Mouse (Mus musculus): ENCODE data around the gene Rps18. TPM values are rescaled to one million over a fixed set of nuclear protein-coding genes. Genes with fewer than 3 reads are reported as not detected.
A peak's percentile ranks its signal among the peaks of the same experiment; 100 is the strongest.

Rps18 gene
- polyA plus RNA-seq, 1 experiment from 2014 or later = 912 TPM

- H3K27me3 ChIP-seq = no peaks in the 10 kb centered on the region
- 90% methylated on average over 14 of the region's 17 CpGs for WGBS
- H3K4me3 ChIP-seq = no peak overlapping the region
- H3K9me3 ChIP-seq = no peaks in the 10 kb centered on the region
- H3K27ac ChIP-seq (replicated peaks) = no peak overlapping the region
- no peaks in the 10 kb centered on the region for H3K4me1 ChIP-seq (replicated peaks)
- H3K9ac ChIP-seq = no peak overlapping the region
- no peak for ATAC-seq (ENCODE audit: low read depth)
- no peak overlapping the region for H3K4me2 ChIP-seq
- H3K36me3 ChIP-seq = peaks cover 61% of the 10 kb centered on the region
These were observed 9.5 kb upstream of the Rps18 start for GRCm38 (mm10) chr17:33965082-33965845.

GRCm38 (mm10) chr17:33962876-33963275 is 7.1 kb upstream of the Rps18 start:
- Histone ChIP-seq H3K27me3 (no peaks in the 10 kb centered on the region), H3K4me3 (no peak overlapping the region), H3K9me3 (no peaks in the 10 kb centered on the region), H3K9ac (0 out of 2 replicates have a peak overlapping the region, but pooled peaks have one; percentile 17), H3K4me2 (no peak overlapping the region), H3K27ac (replicated peaks) (no peak overlapping the region), H3K4me1 (replicated peaks) (0 out of 2 replicates have a peak, but pooled peaks cover 3% of the 10 kb centered on the region), H3K36me3 (peaks cover 84% of the 10 kb centered on the region)
- ATAC-seq (ENCODE audit: low read depth) = no peak
- 91% methylated on average over 7 of the region's 7 CpGs for WGBS

- H3K9ac ChIP-seq = no peak overlapping the region
- no peak overlapping the region for H3K4me2 ChIP-seq
- peaks cover 67% of the 10 kb centered on the region for H3K36me3 ChIP-seq
- H3K4me3 ChIP-seq = no peak overlapping the region
- 93% methylated on average over 15 of the region's 15 CpGs for WGBS
- peaks cover 20% of the 10 kb centered on the region for H3K4me1 ChIP-seq (replicated peaks)
- no peaks in the 10 kb centered on the region for H3K9me3 ChIP-seq
- ATAC-seq (ENCODE audit: low read depth) = no peak
- no peaks in the 10 kb centered on the region for H3K27me3 ChIP-seq
- no peak overlapping the region for H3K27ac ChIP-seq (replicated peaks)
These were observed 4.1 kb upstream of the Rps18 start for GRCm38 (mm10) chr17:33959948-33960347.

GRCm38 (mm10) chr17:33959135-33959534 is 3.3 kb upstream of the Rps18 start:
- H3K4me2 ChIP-seq = no peak overlapping the region
- peaks cover 68% of the 10 kb centered on the region for H3K36me3 ChIP-seq
- H3K27me3 ChIP-seq = no peaks in the 10 kb centered on the region
- no peak overlapping the region for H3K9ac ChIP-seq
- H3K9me3 ChIP-seq = no peaks in the 10 kb centered on the region
- WGBS = 96% methylated on average over 13 of the region's 13 CpGs
- H3K27ac ChIP-seq (replicated peaks) = no peak overlapping the region
- no peak for ATAC-seq (ENCODE audit: low read depth)
- no peak overlapping the region for H3K4me3 ChIP-seq
- H3K4me1 ChIP-seq (replicated peaks) = peaks cover 27% of the 10 kb centered on the region

- ATAC-seq (ENCODE audit: low read depth) = no peak
- Histone ChIP-seq H3K4me3 (no peak overlapping the region), H3K27me3 (no peaks in the 10 kb centered on the region), H3K27ac (replicated peaks) (no peak overlapping the region), H3K36me3 (peaks cover 67% of the 10 kb centered on the region), H3K9me3 (no peaks in the 10 kb centered on the region), H3K4me1 (replicated peaks) (peaks cover 34% of the 10 kb centered on the region), H3K4me2 (no peak overlapping the region), H3K9ac (no peak overlapping the region)
- 95% methylated on average over 11 of the region's 11 CpGs for WGBS
These were observed 2.6 kb upstream of the Rps18 start for GRCm38 (mm10) chr17:33958451-33958850.

- peaks cover 67% of the 10 kb centered on the region for H3K36me3 ChIP-seq
- no peak overlapping the region for H3K27ac ChIP-seq (replicated peaks)
- H3K9me3 ChIP-seq = no peaks in the 10 kb centered on the region
- H3K27me3 ChIP-seq = no peaks in the 10 kb centered on the region
- ATAC-seq (ENCODE audit: low read depth) = no peak
- H3K4me3 ChIP-seq = no peak overlapping the region
- H3K9ac ChIP-seq = no peak overlapping the region
- peaks cover 44% of the 10 kb centered on the region for H3K4me1 ChIP-seq (replicated peaks)
- 89% methylated on average over 6 of the region's 6 CpGs for WGBS
- H3K4me2 ChIP-seq = no peak overlapping the region
These were observed 1.7 kb upstream of the Rps18 start for GRCm38 (mm10) chr17:33957493-33957892.

- peaks cover 65% of the 10 kb centered on the region for H3K36me3 ChIP-seq
- 13% methylated on average over 10 of the region's 10 CpGs for WGBS
- peaks cover 55% of the 10 kb centered on the region for H3K4me1 ChIP-seq (replicated peaks)
These were observed 535 bp upstream of the Rps18 start for GRCm38 (mm10) chr17:33956336-33956735.

GRCm38 (mm10) chr17:33954646-33955554 is 901 bp downstream of the Rps18 start:
- no peaks in the 10 kb centered on the region for H3K9me3 ChIP-seq
- peaks cover 70% of the 10 kb centered on the region for H3K4me1 ChIP-seq (replicated peaks)
- H3K36me3 ChIP-seq = peaks cover 56% of the 10 kb centered on the region
- peak overlapping the region; percentile 99 for H3K9ac ChIP-seq
- under 1% methylated on average over 33 of the region's 33 CpGs for WGBS
- H3K27ac ChIP-seq (replicated peaks) = peak overlapping the region; percentile 92
- H3K4me2 ChIP-seq = peak overlapping the region; percentile 97
- peak overlapping the region; percentile 96 for H3K4me3 ChIP-seq
- ATAC-seq (ENCODE audit: low read depth) = no peak; the same call in 1 of the 2 replicates
- no peaks in the 10 kb centered on the region for H3K27me3 ChIP-seq

More at GRCm38 (mm10) chr17:33956336-33956735, 535 bp upstream of the Rps18 start:
- peak overlapping the region; percentile 83 for H3K4me2 ChIP-seq
- H3K9me3 ChIP-seq = no peaks in the 10 kb centered on the region
- H3K9ac ChIP-seq = peak overlapping the region; percentile 87
- H3K4me3 ChIP-seq = peak overlapping the region; percentile 96
- no peak for ATAC-seq (ENCODE audit: low read depth)
- H3K27me3 ChIP-seq = no peaks in the 10 kb centered on the region
- peak overlapping the region; percentile 93 for H3K27ac ChIP-seq (replicated peaks)

GRCm38 (mm10) chr17:33953961-33954565 is 1.7 kb downstream of the Rps18 start:
- Histone ChIP-seq H3K4me1 (replicated peaks) (peaks cover 78% of the 10 kb centered on the region), H3K36me3 (peaks cover 56% of the 10 kb centered on the region), H3K4me2 (peak overlapping the region; percentile 97), H3K27me3 (no peaks in the 10 kb centered on the region), H3K9me3 (no peaks in the 10 kb centered on the region), H3K9ac (peak overlapping the region; percentile 99), H3K4me3 (peak overlapping the region; percentile 96), H3K27ac (replicated peaks) (peak overlapping the region; percentile 92; the same call in 1 of the 2 replicates)
- no peak for ATAC-seq (ENCODE audit: low read depth)
- WGBS = 30% methylated on average over 5 of the region's 5 CpGs

- Histone ChIP-seq H3K27ac (replicated peaks) (no peak overlapping the region), H3K4me3 (peak overlapping the region; percentile 4; the same call in 1 of the 2 replicates), H3K36me3 (peaks cover 56% of the 10 kb centered on the region), H3K4me1 (replicated peaks) (peaks cover 86% of the 10 kb centered on the region), H3K27me3 (no peaks in the 10 kb centered on the region), H3K9ac (peak overlapping the region; percentile 99), H3K9me3 (no peaks in the 10 kb centered on the region), H3K4me2 (peak overlapping the region; percentile 97; the same call in 1 of the 2 replicates)
- ATAC-seq (ENCODE audit: low read depth) = no peak
- WGBS = 85% methylated on average over 3 of the region's 3 CpGs
These were observed 2.5 kb downstream of the Rps18 start for GRCm38 (mm10) chr17:33953310-33953709.

GRCm38 (mm10) chr17:33952879-33953278 is 2.9 kb downstream of the Rps18 start:
- Histone ChIP-seq H3K4me1 (replicated peaks) (peaks cover 85% of the 10 kb centered on the region), H3K4me2 (peak overlapping the region; percentile 97; the same call in 1 of the 2 replicates), H3K36me3 (peaks cover 56% of the 10 kb centered on the region), H3K9me3 (no peaks in the 10 kb centered on the region), H3K9ac (peak overlapping the region; percentile 99; the same call in 1 of the 2 replicates), H3K27ac (replicated peaks) (no peak overlapping the region), H3K4me3 (peak overlapping the region; percentile 4; the same call in 1 of the 2 replicates), H3K27me3 (no peaks in the 10 kb centered on the region)
- WGBS = 85% methylated on average over 4 of the region's 4 CpGs
- ATAC-seq (ENCODE audit: low read depth) = no peak
